Mouse (Mus musculus): ENCODE results near the gene Il23r. TPM values are rescaled to one million over a fixed set of nuclear protein-coding genes. Genes with fewer than 3 reads are reported as not detected.

The Il23r gene
- total and polyA plus RNA-seq, 3 experiments, result not detected

DNA sequence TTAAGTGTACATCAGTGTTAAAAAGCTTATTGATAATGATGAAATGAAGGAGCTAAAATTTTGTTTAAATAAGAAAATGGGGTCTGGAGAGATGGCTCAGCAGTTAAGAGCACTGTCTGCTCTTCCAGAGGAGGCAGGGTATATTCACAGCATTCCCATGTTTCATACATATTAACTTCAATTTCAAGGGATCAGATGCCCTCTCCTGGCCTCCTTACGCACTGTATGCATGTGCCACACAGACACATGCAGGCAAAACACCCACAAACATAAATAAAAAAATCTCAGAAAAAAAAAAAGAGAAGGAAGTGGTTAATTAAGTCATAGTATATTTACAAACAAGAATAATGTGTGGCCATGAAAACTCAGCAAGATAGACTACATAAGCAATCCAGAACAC, 45.8 kb downstream of the Il23r start:
- Histone ChIP-seq H3K27ac (ENCODE audit: insufficient read depth, low read depth) (no peak overlapping the region), H3K4me1 (ENCODE audit: control insufficient read depth in 1 of 2, insufficient read depth in 2 of 2) (no peaks in the 10 kb centered on the region), H3K36me3 (replicated peaks in 1 of 2; ENCODE audit: control insufficient read depth in 1 of 2, insufficient read depth in 1 of 2, low read length in 1 of 2) (no peaks in the 10 kb centered on the region), H3K4me3 (replicated peaks in 1 of 3; ENCODE audit: low read depth in 2 of 3, low read length in 2 of 3, poor library complexity in 1 of 3) (no peak overlapping the region), H3K4me2 (ENCODE audit: insufficient read depth, low read depth, poor library complexity, severe bottlenecking) (no peak overlapping the region), H3K79me2 (replicated peaks; ENCODE audit: control insufficient read depth, extremely low read depth, insufficient read depth, poor library complexity, severe bottlenecking) (no peaks in the 10 kb centered on the region), H3K27me3 (replicated peaks) (no peaks in the 10 kb centered on the region), H3K9me3 (replicated peaks; ENCODE audit: low read length) (no peaks in the 10 kb centered on the region), H3K9ac (ENCODE audit: insufficient read depth, low read depth) (no peak overlapping the region)
- TF ChIP-seq RAD21 (IDR thresholded peaks at IDR 0.05; ENCODE audit: low read depth, low read length) (peak; percentile 16), CTCF (conservative IDR thresholded peaks at IDR 0.05 in 1 of 2, IDR thresholded peaks at IDR 0.05 in 1 of 2; ENCODE audit: low read depth in 2 of 2, low read length in 2 of 2) (peak in 1 of 2 experiments; percentile 16; a peak in 1 of 4 replicates), MAZ (IDR thresholded peaks at IDR 0.05; ENCODE audit: low read depth, low read length) (no peak), TCF12 (IDR thresholded peaks at IDR 0.05; ENCODE audit: low read depth, low read length) (no peak), NELFE (IDR thresholded peaks at IDR 0.05; ENCODE audit: low read depth, low read length) (no peak), MYC (IDR thresholded peaks at IDR 0.05; ENCODE audit: low read depth, low read length) (no peak), ZC3H11A (IDR thresholded peaks at IDR 0.05; ENCODE audit: low read depth, low read length) (no peak)
- DNase-seq (ENCODE audit: extremely low read depth), result no peak
- in situ Hi-C loops (cut with MboI; ENCODE audit: low pct_ligation_motif_present, low pct_unique_long_range_greater_than_20kb, low sequenced_read_pairs), result no loop called here
- dilution Hi-C loops (cut with MboI; ENCODE audit: extremely low pct_ligation_motif_present, extremely low pct_unique_long_range_greater_than_20kb, low sequenced_read_pairs), result no loop called here

DNA sequence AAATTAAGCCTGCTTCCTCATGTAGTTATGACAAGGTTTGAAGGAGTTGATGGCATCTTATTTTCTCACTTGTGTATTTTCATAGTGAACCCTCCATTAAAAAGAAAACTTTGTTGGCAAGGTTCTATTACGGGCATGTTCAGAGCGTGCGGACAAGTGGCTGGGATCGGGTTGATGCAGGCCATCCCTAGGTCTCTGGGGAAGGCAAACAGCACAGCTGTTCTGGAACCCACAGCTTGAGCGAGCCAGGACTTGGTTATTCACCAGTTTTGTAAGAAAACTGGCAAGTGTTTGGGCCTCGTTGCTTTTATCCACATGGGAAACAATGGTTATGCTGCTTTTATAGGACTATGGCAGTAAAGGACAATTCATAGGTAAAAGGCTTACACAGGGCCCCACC, 48.5 kb downstream of the Il23r start:
- Histone ChIP-seq H3K79me2 (replicated peaks; ENCODE audit: control insufficient read depth, extremely low read depth, insufficient read depth, poor library complexity, severe bottlenecking) (no peaks in the 10 kb centered on the region), H3K4me2 (ENCODE audit: insufficient read depth, low read depth, poor library complexity, severe bottlenecking) (no peak overlapping the region)
- in situ Hi-C loops (cut with MboI; ENCODE audit: low pct_ligation_motif_present, low pct_unique_long_range_greater_than_20kb, low sequenced_read_pairs), result no loop called here

GRCm38 (mm10) chr6:67437814-67438385, 53.8 kb downstream of the Il23r start:
- Histone ChIP-seq H3K36me3 (replicated peaks in 1 of 2; ENCODE audit: control insufficient read depth in 1 of 2, insufficient read depth in 1 of 2, low read length in 1 of 2) (no peaks in the 10 kb centered on the region), H3K9ac (ENCODE audit: insufficient read depth, low read depth) (no peak overlapping the region), H3K4me1 (ENCODE audit: control insufficient read depth in 1 of 2, insufficient read depth in 2 of 2) (no peaks in the 10 kb centered on the region), H3K79me2 (replicated peaks; ENCODE audit: control insufficient read depth, extremely low read depth, insufficient read depth, poor library complexity, severe bottlenecking) (no peaks in the 10 kb centered on the region), H3K27ac (ENCODE audit: insufficient read depth, low read depth) (no peak overlapping the region), H3K4me3 (replicated peaks in 1 of 3; ENCODE audit: low read depth in 2 of 3, low read length in 2 of 3, poor library complexity in 1 of 3) (no peak overlapping the region), H3K27me3 (replicated peaks) (no peaks in the 10 kb centered on the region), H3K4me2 (ENCODE audit: insufficient read depth, low read depth, poor library complexity, severe bottlenecking) (no peak overlapping the region), H3K9me3 (replicated peaks; ENCODE audit: low read length) (no peaks in the 10 kb centered on the region)
- no peak for TF ChIP-seq MYC (IDR thresholded peaks at IDR 0.05; ENCODE audit: low read depth, low read length)
- TF ChIP-seq ZMIZ1 (IDR thresholded peaks at IDR 0.05; ENCODE audit: low read depth, low read length), result no peak
- TF ChIP-seq USF2 (conservative IDR thresholded peaks at IDR 0.05; ENCODE audit: low read depth, low read length), result no peak
- TF ChIP-seq ZKSCAN1 (IDR thresholded peaks at IDR 0.05; ENCODE audit: borderline replicate concordance, low read depth, low read length), result no peak
- TF ChIP-seq TCF12 (IDR thresholded peaks at IDR 0.05; ENCODE audit: low read depth, low read length), result no peak
- no peak for TF ChIP-seq RCOR1 (conservative IDR thresholded peaks at IDR 0.05; ENCODE audit: low read depth, low read length)
- TF ChIP-seq MXI1 (IDR thresholded peaks at IDR 0.05; ENCODE audit: low read depth, low read length), result no peak
- TF ChIP-seq RAD21 (IDR thresholded peaks at IDR 0.05; ENCODE audit: low read depth, low read length), result no peak
- no peak for TF ChIP-seq GABPA (IDR thresholded peaks at IDR 0.05; ENCODE audit: insufficient replicate concordance, low read depth, low read length)
- no peak for TF ChIP-seq E2F4 (IDR thresholded peaks at IDR 0.05; ENCODE audit: insufficient replicate concordance, low read depth, low read length)
- no peak for TF ChIP-seq HCFC1 (IDR thresholded peaks at IDR 0.05; ENCODE audit: low read depth, low read length)
- TF ChIP-seq CTCF (conservative IDR thresholded peaks at IDR 0.05 in 1 of 2, IDR thresholded peaks at IDR 0.05 in 1 of 2; ENCODE audit: low read depth in 2 of 2, low read length in 2 of 2), result no peak
- no peak for TF ChIP-seq PAX5 (IDR thresholded peaks at IDR 0.05; ENCODE audit: low read length)
- TF ChIP-seq JUND (conservative IDR thresholded peaks at IDR 0.05; ENCODE audit: low read depth, low read length), result no peak
- no peak for TF ChIP-seq ELF1 (IDR thresholded peaks at IDR 0.05; ENCODE audit: low read depth, low read length)
- no peak for TF ChIP-seq BHLHE40 (IDR thresholded peaks at IDR 0.05; ENCODE audit: low read depth, low read length)
- TF ChIP-seq JUN (IDR thresholded peaks at IDR 0.05; ENCODE audit: insufficient read depth, low read depth, low read length), result no peak
- dilution Hi-C loops (cut with MboI; ENCODE audit: extremely low pct_ligation_motif_present, extremely low pct_unique_long_range_greater_than_20kb, low sequenced_read_pairs), result no loop called here
- in situ Hi-C loops (cut with MboI; ENCODE audit: low pct_ligation_motif_present, low pct_unique_long_range_greater_than_20kb, low sequenced_read_pairs), result no loop called here
- no peak for DNase-seq (ENCODE audit: extremely low read depth)

More for the DNA sequence above, 48.5 kb downstream of the Il23r start:
- H3K9ac ChIP-seq (ENCODE audit: insufficient read depth, low read depth), result no peak overlapping the region
- TF ChIP-seq SMC3 (IDR thresholded peaks at IDR 0.05; ENCODE audit: low read depth, low read length) (no peak), ZNF384 (IDR thresholded peaks at IDR 0.05; ENCODE audit: low read depth, low read length) (no peak), SIN3A (IDR thresholded peaks at IDR 0.05; ENCODE audit: low read length) (no peak), USF2 (conservative IDR thresholded peaks at IDR 0.05; ENCODE audit: low read depth, low read length) (no peak), NELFE (IDR thresholded peaks at IDR 0.05; ENCODE audit: low read depth, low read length) (no peak), BHLHE40 (IDR thresholded peaks at IDR 0.05; ENCODE audit: low read depth, low read length) (no peak)
- no peak for DNase-seq (ENCODE audit: extremely low read depth)
- no peak overlapping the region for H3K27ac ChIP-seq (ENCODE audit: insufficient read depth, low read depth)
- H3K9me3 ChIP-seq (replicated peaks; ENCODE audit: low read length), result no peaks in the 10 kb centered on the region
- no peaks in the 10 kb centered on the region for H3K27me3 ChIP-seq (replicated peaks)
- H3K4me1 ChIP-seq (ENCODE audit: control insufficient read depth in 1 of 2, insufficient read depth in 2 of 2), result no peaks in the 10 kb centered on the region
- dilution Hi-C loops (cut with MboI; ENCODE audit: extremely low pct_ligation_motif_present, extremely low pct_unique_long_range_greater_than_20kb, low sequenced_read_pairs), result no loop called here
- no peaks in the 10 kb centered on the region for H3K36me3 ChIP-seq (replicated peaks in 1 of 2; ENCODE audit: control insufficient read depth in 1 of 2, insufficient read depth in 1 of 2, low read length in 1 of 2)
- no peak overlapping the region for H3K4me3 ChIP-seq (replicated peaks in 1 of 3; ENCODE audit: low read depth in 2 of 3, low read length in 2 of 3, poor library complexity in 1 of 3)

All from CH12.LX (cell line).